Mouse (Mus musculus) intestine, embryonic 14.5 days (tissue): ENCODE measurements around the gene F830045P16Rik. TPM values are rescaled to one million over a fixed set of nuclear protein-coding genes. Genes with fewer than 3 reads are reported as not detected.

Experiments
- ATAC-seq: fragments of 200-750 bp; cut with Nextera tagmentation; replicated peaks from 2 replicates; pipeline ENCODE4 v1.8.0; 2017; ENCODE audit warnings: low read depth, moderate number of reproducible peaks, moderate TSS enrichment, moderate library complexity; ENCODE audit not compliant: low FRiP score, low TSS enrichment
- DNase-seq: peaks from one replicate; pipeline ENCODE4 v3.0.0-alpha.2; 2018; ENCODE audit warnings: low spot score
- H3K27ac ChIP-seq: fragments of 300-500 bp; sonication (generic); 2 replicates; pipeline ENCODE4 v1.5.1; 2014; ENCODE audit warnings: low read depth, mild to moderate bottlenecking, control low read depth
- H3K27me3 ChIP-seq: fragments of 300-500 bp; sonication (generic); replicated peaks from 2 replicates; pipeline ENCODE4 v1.6.1; 2014; ENCODE audit warnings: low read length, control low read depth; ENCODE audit not compliant: control insufficient read depth, insufficient read depth
- H3K36me3 ChIP-seq: fragments of 300-500 bp; sonication (generic); 2 replicates; pipeline ENCODE4 v1.6.1; 2014; ENCODE audit warnings: low read length, control low read depth; ENCODE audit not compliant: control insufficient read depth, insufficient read depth
- H3K4me1 ChIP-seq: fragments of 300-500 bp; sonication (generic); replicated peaks from 2 replicates; pipeline ENCODE4 v1.6.1; 2014; ENCODE audit warnings: low read length, control low read depth, mixed read lengths; ENCODE audit not compliant: control insufficient read depth, insufficient read depth
- H3K4me2 ChIP-seq: fragments of 300-500 bp; sonication (generic); 2 replicates; pipeline ENCODE4 v1.6.1; 2014; ENCODE audit warnings: low read length
- H3K4me3 ChIP-seq: fragments of 300-500 bp; sonication (generic); 2 replicates; pipeline ENCODE4 v1.5.1; 2014; ENCODE audit warnings: low read depth, low read length, control low read depth, mixed read lengths
- H3K9ac ChIP-seq: fragments of 300-500 bp; sonication (generic); 2 replicates; pipeline ENCODE4 v1.6.1; 2014; ENCODE audit warnings: mild to moderate bottlenecking, low read length
- H3K9me3 ChIP-seq: fragments of 300-500 bp; sonication (generic); 2 replicates; pipeline ENCODE4 v1.6.1; 2016; ENCODE audit warnings: low read length, control low read depth; ENCODE audit not compliant: control insufficient read depth
- WGBS: fragments of 180-500 bp; shearing (Covaris S2); extraction: QIAGEN DNeasy Blood & Tissue Kit; methylation state at CpG from one replicate; pipeline ENCODE4 v1.1.7; 2014; 5-methylcytosine and 5-hydroxymethylcytosine counted together
- polyA plus RNA-seq: library from polyadenylated mRNA; unstranded; fragments of >200 nt; fragmentation: Nextera tagmentation; extraction: Ambion mirVana; gene quantifications from 2 replicates; pipeline ENCODE4 v1.2.1, GENCODE M21; 2014

F830045P16Rik gene
- polyA plus RNA-seq, result not detected in 2 replicates

GRCm38 (mm10) chr2:129536377-129536776 is at the start of gene F830045P16Rik:
Gene F830045P16Rik (minus strand): TSS chr2:129536602.
- H3K27me3 ChIP-seq, result no peaks in the 10 kb centered on the region
- DNase-seq (no peak), ATAC-seq (no peak)
- H3K4me2 ChIP-seq, result no peak within 1 kb of the TSS
- no peaks in the 10 kb centered on the region for H3K4me1 ChIP-seq
- no peak within 1 kb of the TSS for H3K27ac ChIP-seq
- no peak within 1 kb of the TSS for H3K4me3 ChIP-seq
- 82% methylated on average over 2 of the region's 2 CpGs for WGBS
- no peaks in the 10 kb centered on the region for H3K36me3 ChIP-seq
- H3K9me3 ChIP-seq, result no peaks in the 10 kb centered on the region
- H3K9ac ChIP-seq, result no peak within 1 kb of the TSS

GRCm38 (mm10) chr2:129585904-129586514 is 49.6 kb upstream of the F830045P16Rik start:
- H3K9me3 ChIP-seq, result no peaks in the 10 kb centered on the region
- no peak for ATAC-seq
- DNase-seq, result no peak
- H3K36me3 ChIP-seq, result no peaks in the 10 kb centered on the region
- H3K4me2 ChIP-seq, result no peak overlapping the region
- no peaks in the 10 kb centered on the region for H3K4me1 ChIP-seq
- H3K27me3 ChIP-seq, result no peaks in the 10 kb centered on the region
- 76% methylated on average over 11 of the region's 11 CpGs for WGBS
- H3K9ac ChIP-seq, result no peak overlapping the region
- H3K27ac ChIP-seq, result no peak overlapping the region
- H3K4me3 ChIP-seq, result no peak overlapping the region

- ATAC-seq (no peak), DNase-seq (no peak)
- H3K4me1 ChIP-seq, result no peaks in the 10 kb centered on the region
- no peaks in the 10 kb centered on the region for H3K9me3 ChIP-seq
- H3K27ac ChIP-seq, result no peak overlapping the region
- H3K27me3 ChIP-seq, result no peaks in the 10 kb centered on the region
- no peaks in the 10 kb centered on the region for H3K36me3 ChIP-seq
- no peak overlapping the region for H3K4me2 ChIP-seq
- no peak overlapping the region for H3K4me3 ChIP-seq
- H3K9ac ChIP-seq, result no peak overlapping the region
- 11% methylated on average over 1 of the region's 1 CpGs for WGBS
These were observed 48.5 kb upstream of the F830045P16Rik start for GRCm38 (mm10) chr2:129584905-129585304.

- ATAC-seq, result no peak
- DNase-seq, result no peak
These were observed 45.9 kb upstream of the F830045P16Rik start for GRCm38 (mm10) chr2:129582261-129582660.

GRCm38 (mm10) chr2:129581826-129582225 is 45.4 kb upstream of the F830045P16Rik start:
- H3K27me3 ChIP-seq, result no peaks in the 10 kb centered on the region
- H3K36me3 ChIP-seq, result no peaks in the 10 kb centered on the region
- H3K9me3 ChIP-seq, result no peaks in the 10 kb centered on the region
- no peak overlapping the region for H3K4me2 ChIP-seq
- no peak overlapping the region for H3K4me3 ChIP-seq
- no peaks in the 10 kb centered on the region for H3K4me1 ChIP-seq
- ATAC-seq, result no peak
- DNase-seq, result no peak
- WGBS, result 44% methylated on average over 3 of the region's 3 CpGs
- no peak overlapping the region for H3K9ac ChIP-seq
- no peak overlapping the region for H3K27ac ChIP-seq

More at GRCm38 (mm10) chr2:129582261-129582660, 45.9 kb upstream of the F830045P16Rik start:
- H3K9me3 ChIP-seq, result no peaks in the 10 kb centered on the region
- H3K4me1 ChIP-seq, result no peaks in the 10 kb centered on the region
- no peak overlapping the region for H3K27ac ChIP-seq
- no peak overlapping the region for H3K4me3 ChIP-seq
- no peak overlapping the region for H3K4me2 ChIP-seq
- H3K36me3 ChIP-seq, result no peaks in the 10 kb centered on the region
- H3K9ac ChIP-seq, result no peak overlapping the region
- 84% methylated on average over 4 of the region's 4 CpGs for WGBS
- H3K27me3 ChIP-seq, result no peaks in the 10 kb centered on the region

GRCm38 (mm10) chr2:129580656-129581055 is 44.3 kb upstream of the F830045P16Rik start:
- DNase-seq (no peak), ATAC-seq (no peak)
- H3K9ac ChIP-seq, result no peak overlapping the region
- no peaks in the 10 kb centered on the region for H3K4me1 ChIP-seq
- no peak overlapping the region for H3K4me3 ChIP-seq
- no peaks in the 10 kb centered on the region for H3K36me3 ChIP-seq
- no peaks in the 10 kb centered on the region for H3K27me3 ChIP-seq
- no peak overlapping the region for H3K4me2 ChIP-seq
- no peaks in the 10 kb centered on the region for H3K9me3 ChIP-seq
- WGBS, result 84% methylated on average over 4 of the region's 4 CpGs
- H3K27ac ChIP-seq, result no peak overlapping the region

- H3K9me3 ChIP-seq, result no peaks in the 10 kb centered on the region
- H3K4me3 ChIP-seq, result no peak overlapping the region
- no peaks in the 10 kb centered on the region for H3K27me3 ChIP-seq
- peaks cover 5% of the 10 kb centered on the region; the same call in 1 of the 2 replicates for H3K4me1 ChIP-seq
- no peak for ATAC-seq
- H3K27ac ChIP-seq, result no peak overlapping the region
- DNase-seq, result no peak
- WGBS, result 86% methylated on average over 8 of the region's 8 CpGs
- H3K36me3 ChIP-seq, result no peaks in the 10 kb centered on the region
- no peak overlapping the region for H3K4me2 ChIP-seq
- H3K9ac ChIP-seq, result no peak overlapping the region
These were observed 40.4 kb upstream of the F830045P16Rik start for GRCm38 (mm10) chr2:129576611-129577447.

GRCm38 (mm10) chr2:129575113-129575512 is 38.7 kb upstream of the F830045P16Rik start:
- ATAC-seq, result no peak
- no peak overlapping the region for H3K4me3 ChIP-seq
- 91% methylated on average over 4 of the region's 4 CpGs for WGBS

More at GRCm38 (mm10) chr2:129575113-129575512, 38.7 kb upstream of the F830045P16Rik start:
- Histone ChIP-seq H3K27me3 (no peaks in the 10 kb centered on the region), H3K4me2 (no peak overlapping the region), H3K27ac (no peak overlapping the region), H3K4me1 (peaks cover 5% of the 10 kb centered on the region; the same call in 1 of the 2 replicates), H3K9ac (no peak overlapping the region), H3K9me3 (no peaks in the 10 kb centered on the region), H3K36me3 (no peaks in the 10 kb centered on the region)
- DNase-seq, result no peak
